Mouse (Mus musculus) heart, postnatal 0 days (tissue): ENCODE data around the gene Atp1a4.

Source experiments
- CTCF ChIP-seq: IDR thresholded peaks from 2 replicates; pipeline ENCODE4 v1.5.1; 2016; ENCODE audit warnings: antibody characterized with exemption, control low read depth, low read depth
- EP300 ChIP-seq: IDR thresholded peaks from 2 replicates; pipeline ENCODE4 v1.6.1; 2016; ENCODE audit warnings: antibody characterized with exemption, low read depth

- TF ChIP-seq EP300 = no peak
- no peak for TF ChIP-seq CTCF
Measured at GRCm38 (mm10) chr1:172306196-172306595, 48.0 kb upstream of the Atp1a4 start.
